Mouse (Mus musculus): ENCODE data around the gene Cald1. TPM values are rescaled to one million over a fixed set of nuclear protein-coding genes. Genes with fewer than 3 reads are reported as not detected.

Cald1 gene
- polyA plus RNA-seq, 1 experiment from 2014 or later: 175 TPM

GRCm38 (mm10) chr6:34754448-34754847 lies 156.1 kb downstream of the Cald1 start:
- no peak overlapping the region for H3K4me2 ChIP-seq (replicated peaks)
- ATAC-seq (ENCODE audit: low FRiP score): peak; percentile 67; the same call in 1 of the 2 replicates
- WGBS: 42% methylated on average over 5 of the region's 5 CpGs
- H3K9ac ChIP-seq: no peak overlapping the region
- H3K9me3 ChIP-seq (replicated peaks): no peaks in the 10 kb centered on the region
- no peak overlapping the region for H3K4me3 ChIP-seq
- no peak overlapping the region for H3K27ac ChIP-seq
- H3K36me3 ChIP-seq: peaks cover 24% of the 10 kb centered on the region
- no peaks in the 10 kb centered on the region for H3K27me3 ChIP-seq
- no peaks in the 10 kb centered on the region for H3K4me1 ChIP-seq

GRCm38 (mm10) chr6:34758340-34758739 lies 160.0 kb downstream of the Cald1 start:
- WGBS: 87% methylated on average over 2 of the region's 2 CpGs
- Histone ChIP-seq H3K4me2 (replicated peaks) (no peak overlapping the region), H3K4me3 (no peak overlapping the region), H3K4me1 (no peaks in the 10 kb centered on the region), H3K36me3 (peaks cover 28% of the 10 kb centered on the region), H3K27ac (no peak overlapping the region), H3K27me3 (no peaks in the 10 kb centered on the region), H3K9ac (no peak overlapping the region), H3K9me3 (replicated peaks) (no peaks in the 10 kb centered on the region)
- ATAC-seq (ENCODE audit: low FRiP score): no peak

GRCm38 (mm10) chr6:34760023-34760422 lies 161.7 kb downstream of the Cald1 start:
- Histone ChIP-seq H3K4me3 (no peak overlapping the region), H3K27me3 (no peaks in the 10 kb centered on the region), H3K9me3 (replicated peaks) (no peaks in the 10 kb centered on the region), H3K4me1 (no peaks in the 10 kb centered on the region), H3K27ac (no peak overlapping the region), H3K36me3 (peaks cover 36% of the 10 kb centered on the region), H3K9ac (no peak overlapping the region), H3K4me2 (replicated peaks) (no peak overlapping the region)
- 52% methylated on average over 4 of the region's 4 CpGs for WGBS
- ATAC-seq (ENCODE audit: low FRiP score): no peak

- no peaks in the 10 kb centered on the region for H3K9me3 ChIP-seq (replicated peaks)
- no peak overlapping the region for H3K27ac ChIP-seq
- ATAC-seq (ENCODE audit: low FRiP score): no peak
- no peaks in the 10 kb centered on the region for H3K27me3 ChIP-seq
- no peak overlapping the region for H3K4me3 ChIP-seq
- peaks cover 41% of the 10 kb centered on the region for H3K36me3 ChIP-seq
- WGBS: 89% methylated on average over 5 of the region's 5 CpGs
- H3K4me1 ChIP-seq: no peaks in the 10 kb centered on the region
- H3K9ac ChIP-seq: no peak overlapping the region
- H3K4me2 ChIP-seq (replicated peaks): no peak overlapping the region
Measured at GRCm38 (mm10) chr6:34765721-34766120, 167.4 kb downstream of the Cald1 start.

GRCm38 (mm10) chr6:34769984-34770383 lies 171.7 kb downstream of the Cald1 start:
- 95% methylated on average over 2 of the region's 2 CpGs for WGBS
- ATAC-seq (ENCODE audit: low FRiP score): no peak
- no peak overlapping the region for H3K4me3 ChIP-seq
- no peak overlapping the region for H3K4me2 ChIP-seq (replicated peaks)
- no peak overlapping the region for H3K9ac ChIP-seq
- H3K27ac ChIP-seq: no peak overlapping the region
- no peaks in the 10 kb centered on the region for H3K27me3 ChIP-seq
- H3K9me3 ChIP-seq (replicated peaks): no peaks in the 10 kb centered on the region
- H3K4me1 ChIP-seq: no peaks in the 10 kb centered on the region
- H3K36me3 ChIP-seq: peaks cover 42% of the 10 kb centered on the region

GRCm38 (mm10) chr6:34770491-34770890 lies 172.2 kb downstream of the Cald1 start:
- no peaks in the 10 kb centered on the region for H3K27me3 ChIP-seq
- H3K4me1 ChIP-seq: no peaks in the 10 kb centered on the region
- no peak for ATAC-seq (ENCODE audit: low FRiP score)
- no peak overlapping the region for H3K9ac ChIP-seq
- peaks cover 37% of the 10 kb centered on the region for H3K36me3 ChIP-seq
- 93% methylated on average over 6 of the region's 6 CpGs for WGBS
- no peaks in the 10 kb centered on the region for H3K9me3 ChIP-seq (replicated peaks)
- no peak overlapping the region for H3K4me2 ChIP-seq (replicated peaks)
- no peak overlapping the region for H3K4me3 ChIP-seq
- no peak overlapping the region for H3K27ac ChIP-seq

GRCm38 (mm10) chr6:34776396-34776795 lies 178.1 kb downstream of the Cald1 start:
- H3K27me3 ChIP-seq: no peaks in the 10 kb centered on the region

GRCm38 (mm10) chr6:34777094-34777493 lies 178.8 kb downstream of the Cald1 start:
- Histone ChIP-seq H3K27ac (no peak overlapping the region), H3K4me3 (no peak overlapping the region), H3K27me3 (no peaks in the 10 kb centered on the region), H3K9me3 (replicated peaks) (no peaks in the 10 kb centered on the region), H3K36me3 (0 out of 2 replicates have a peak, but pooled peaks cover 3% of the 10 kb centered on the region), H3K9ac (no peak overlapping the region), H3K4me2 (replicated peaks) (no peak overlapping the region), H3K4me1 (no peaks in the 10 kb centered on the region)
- no peak for ATAC-seq (ENCODE audit: low FRiP score)
- WGBS: 86% methylated on average over 2 of the region's 2 CpGs

More at GRCm38 (mm10) chr6:34776396-34776795, 178.1 kb downstream of the Cald1 start:
- no peak overlapping the region for H3K4me2 ChIP-seq (replicated peaks)
- H3K9me3 ChIP-seq (replicated peaks): no peaks in the 10 kb centered on the region
- ATAC-seq (ENCODE audit: low FRiP score): no peak
- H3K9ac ChIP-seq: no peak overlapping the region
- no peaks in the 10 kb centered on the region for H3K4me1 ChIP-seq
- H3K27ac ChIP-seq: no peak overlapping the region
- H3K4me3 ChIP-seq: no peak overlapping the region
- peaks cover 7% of the 10 kb centered on the region; the same call in 1 of the 2 replicates for H3K36me3 ChIP-seq

GRCm38 (mm10) chr6:34777981-34778668 lies 179.8 kb downstream of the Cald1 start:
- Histone ChIP-seq H3K9me3 (replicated peaks) (no peaks in the 10 kb centered on the region), H3K27me3 (no peaks in the 10 kb centered on the region), H3K4me2 (replicated peaks) (no peak overlapping the region), H3K4me3 (no peak overlapping the region), H3K27ac (no peak overlapping the region), H3K36me3 (no peaks in the 10 kb centered on the region), H3K4me1 (no peaks in the 10 kb centered on the region), H3K9ac (no peak overlapping the region)
- WGBS: 72% methylated on average over 10 of the region's 10 CpGs
- no peak for ATAC-seq (ENCODE audit: low FRiP score)

- ATAC-seq (ENCODE audit: low FRiP score): peak; percentile 95
- Histone ChIP-seq H3K9me3 (replicated peaks) (no peaks in the 10 kb centered on the region), H3K27me3 (no peaks in the 10 kb centered on the region), H3K4me2 (replicated peaks) (peak within 1 kb of the TSS; percentile 67), H3K27ac (peak within 1 kb of the TSS; percentile 97), H3K36me3 (no peaks in the 10 kb centered on the region), H3K9ac (peak within 1 kb of the TSS; percentile 90), H3K4me1 (no peaks in the 10 kb centered on the region), H3K4me3 (peak within 1 kb of the TSS; percentile 69)
- WGBS: under 1% methylated on average over 74 of the region's 81 CpGs
Measured at GRCm38 (mm10) chr6:34780231-34780942, 182.1 kb downstream of the Cald1 start, which contains the start of gene Agbl3. TSS of gene Agbl3 (plus strand) at chr6:34780432.

GRCm38 (mm10) chr6:34780943-34781289 lies 182.6 kb downstream of the Cald1 start:
- Histone ChIP-seq H3K27me3 (no peaks in the 10 kb centered on the region), H3K27ac (peak overlapping the region; percentile 97), H3K4me2 (replicated peaks) (peak overlapping the region; percentile 67), H3K4me1 (no peaks in the 10 kb centered on the region), H3K36me3 (peaks cover 4% of the 10 kb centered on the region; the same call in 1 of the 2 replicates), H3K4me3 (peak overlapping the region; percentile 69), H3K9me3 (replicated peaks) (no peaks in the 10 kb centered on the region), H3K9ac (peak overlapping the region; percentile 90)
- no peak for ATAC-seq (ENCODE audit: low FRiP score)
- 5% methylated on average over 13 of the region's 13 CpGs for WGBS

GRCm38 (mm10) chr6:34782493-34782892 lies 184.2 kb downstream of the Cald1 start:
- 90% methylated on average over 1 of the region's 1 CpGs for WGBS
- Histone ChIP-seq H3K27me3 (no peaks in the 10 kb centered on the region), H3K4me3 (no peak overlapping the region), H3K4me2 (replicated peaks) (no peak overlapping the region), H3K4me1 (no peaks in the 10 kb centered on the region), H3K9ac (no peak overlapping the region), H3K36me3 (peaks cover 5% of the 10 kb centered on the region; the same call in 1 of the 2 replicates), H3K27ac (no peak overlapping the region), H3K9me3 (replicated peaks) (no peaks in the 10 kb centered on the region)
- ATAC-seq (ENCODE audit: low FRiP score): no peak
